Mouse (Mus musculus) ES-E14 (cell line): ENCODE results near the gene Ccdc97.

Experiments used
- CHD2 ChIP-seq: IDR thresholded peaks from 2 replicates; pipeline ENCODE4 v1.6.1; 2014; ENCODE audit warnings: mild to moderate bottlenecking, low read depth, low read length, inconsistent platforms
- HCFC1 ChIP-seq: IDR thresholded peaks from 2 replicates; pipeline ENCODE4 v1.6.1; 2012; ENCODE audit warnings: low read length, inconsistent platforms, borderline replicate concordance; ENCODE audit not compliant: insufficient read depth
- MAFK ChIP-seq: IDR thresholded peaks from 2 replicates; pipeline ENCODE4 v1.6.1; 2014; ENCODE audit warnings: mild to moderate bottlenecking, low read depth, low read length, inconsistent platforms; ENCODE audit not compliant: insufficient read depth
- ZC3H11A ChIP-seq: IDR thresholded peaks from 2 replicates; pipeline ENCODE4 v1.6.1; 2012; ENCODE audit warnings: low read depth, mild to moderate bottlenecking, inconsistent platforms, low read length, borderline replicate concordance
- ZNF384 ChIP-seq: IDR thresholded peaks from 2 replicates; pipeline ENCODE4 v1.6.1; 2012; ENCODE audit warnings: low read depth, low read length, inconsistent platforms

DNA sequence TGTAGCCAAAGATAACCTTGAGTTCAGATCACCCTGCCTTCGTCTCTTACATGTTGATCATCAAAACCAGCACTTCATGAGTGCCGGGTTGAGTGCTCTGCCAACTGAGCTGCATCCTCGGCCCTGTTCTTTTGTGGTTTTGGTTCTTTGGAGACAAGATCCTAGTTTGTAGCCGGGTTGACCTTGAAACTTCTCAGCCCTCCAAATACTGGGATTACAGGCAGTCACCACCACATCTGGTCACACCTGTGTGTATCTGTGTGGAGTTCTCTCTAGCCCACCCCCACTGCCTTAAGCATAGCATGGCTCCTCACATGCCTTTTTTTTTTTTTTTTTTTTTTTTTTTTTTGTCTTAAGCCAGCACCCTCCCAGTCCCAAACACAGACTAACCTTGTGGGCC, 48.8 kb downstream of the Ccdc97 start:
- TF ChIP-seq HCFC1 (no peak), ZC3H11A (no peak), ZNF384 (peak; percentile 90), CHD2 (no peak), MAFK (no peak)
